ENCODE assay signal across 7 mouse cellular contexts in genomic region chr2:106193889-106194347, GRCm38 (mm10).
DNase-seq lines count a peak whose midpoint lies in the region; ATAC-seq and TF ChIP-seq lines count a peak whose summit lies in the region.

No protein-coding gene starts in this region.

- H3K4me2 ChIP-seq in forebrain, embryonic 15.5 days (replicated peaks), result peak overlapping the region; percentile 55
- peak overlapping the region; percentile 51 for H3K4me2 ChIP-seq in midbrain, embryonic 11.5 days

- TF ChIP-seq CTCF in brain, embryonic 14.5 days (IDR thresholded peaks at IDR 0.05; ENCODE audit: borderline replicate concordance, extremely low read depth, insufficient read depth, insufficient read length), result no peak

- no peaks in the 10 kb centered on the region for H3K36me3 ChIP-seq in forebrain, embryonic 15.5 days
- H3K36me3 ChIP-seq in midbrain, embryonic 11.5 days (ENCODE audit: control insufficient read depth, insufficient read depth, low read length), result no peaks in the 10 kb centered on the region

- no peak for TF ChIP-seq POLR2A in brain, embryonic 14.5 days (IDR thresholded peaks at IDR 0.05; ENCODE audit: borderline replicate concordance, extremely low read depth, insufficient read depth, insufficient read length, poor library complexity, severe bottlenecking)

- no peaks in the 10 kb centered on the region for H3K9me3 ChIP-seq in forebrain, embryonic 15.5 days
- H3K9me3 ChIP-seq in midbrain, embryonic 11.5 days (ENCODE audit: control insufficient read depth, low read length), result no peaks in the 10 kb centered on the region

- DNase-seq in R1 (ENCODE audit: low read depth, low spot score), result peak; percentile 14
- DNase-seq in brain, embryonic 14.5 days (ENCODE audit: low read depth), result peak; percentile 77
- peak; percentile 95 for DNase-seq in midbrain, embryonic 11.5 days (ENCODE audit: low spot score, missing footprints)
- no peak for DNase-seq in thymus, postnatal 4 days
- DNase-seq in Muller cell, postnatal 12 days (ENCODE audit: inconsistent ontology term), result no peak
- DNase-seq in adrenal gland, adult (ENCODE audit: inconsistent age in 2 of 2, low spot score in 1 of 2), result no peak

- H3K4me1 ChIP-seq in forebrain, embryonic 15.5 days, result peaks cover 30% of the 10 kb centered on the region
- H3K4me1 ChIP-seq in midbrain, embryonic 11.5 days (ENCODE audit: control insufficient read depth, insufficient read depth, low read length), result peaks cover 9% of the 10 kb centered on the region

- ATAC-seq in forebrain, embryonic 15.5 days (replicated peaks), result peak; percentile 64
- peak; percentile 49 for ATAC-seq in midbrain, embryonic 11.5 days (ENCODE audit: low FRiP score)

- H3K9ac ChIP-seq in forebrain, embryonic 15.5 days (replicated peaks), result peak overlapping the region; percentile 29
- H3K9ac ChIP-seq in midbrain, embryonic 11.5 days (ENCODE audit: low read length), result peak overlapping the region; percentile 55

- peak overlapping the region; percentile 31 for H3K4me3 ChIP-seq in forebrain, embryonic 15.5 days
- peak overlapping the region; percentile 25 for H3K4me3 ChIP-seq in midbrain, embryonic 11.5 days (ENCODE audit: low read depth, low read length)

- H3K27ac ChIP-seq in forebrain, embryonic 15.5 days (replicated peaks), result peak overlapping the region; percentile 66
- H3K27ac ChIP-seq in midbrain, embryonic 11.5 days (ENCODE audit: low read depth, low read length), result peak overlapping the region; percentile 31; the same call in 1 of the 2 replicates

- H3K27me3 ChIP-seq in forebrain, embryonic 15.5 days, result 0 out of 2 replicates have a peak, but pooled peaks cover 5% of the 10 kb centered on the region
- no peaks in the 10 kb centered on the region; the same call in 1 of the 2 replicates for H3K27me3 ChIP-seq in midbrain, embryonic 11.5 days (ENCODE audit: control insufficient read depth, insufficient read depth, low read length)

- 2% methylated on average over 9 of the region's 9 CpGs for WGBS in forebrain, embryonic 15.5 days
- WGBS in midbrain, embryonic 11.5 days, result 2% methylated on average over 9 of the region's 9 CpGs

Comparison
In these comparisons a context has a peak if more than half of its experiments do, and no peak if none do; other contexts are left out.
1. DNase-seq: peak in R1 (single experiment), brain, embryonic 14.5 days (single experiment) and midbrain, embryonic 11.5 days (single experiment); none in thymus, postnatal 4 days (single experiment), Muller cell, postnatal 12 days (single experiment) and adrenal gland, adult (0 of 2).